Mouse (Mus musculus): ENCODE data around the gene Otop1.

DNA sequence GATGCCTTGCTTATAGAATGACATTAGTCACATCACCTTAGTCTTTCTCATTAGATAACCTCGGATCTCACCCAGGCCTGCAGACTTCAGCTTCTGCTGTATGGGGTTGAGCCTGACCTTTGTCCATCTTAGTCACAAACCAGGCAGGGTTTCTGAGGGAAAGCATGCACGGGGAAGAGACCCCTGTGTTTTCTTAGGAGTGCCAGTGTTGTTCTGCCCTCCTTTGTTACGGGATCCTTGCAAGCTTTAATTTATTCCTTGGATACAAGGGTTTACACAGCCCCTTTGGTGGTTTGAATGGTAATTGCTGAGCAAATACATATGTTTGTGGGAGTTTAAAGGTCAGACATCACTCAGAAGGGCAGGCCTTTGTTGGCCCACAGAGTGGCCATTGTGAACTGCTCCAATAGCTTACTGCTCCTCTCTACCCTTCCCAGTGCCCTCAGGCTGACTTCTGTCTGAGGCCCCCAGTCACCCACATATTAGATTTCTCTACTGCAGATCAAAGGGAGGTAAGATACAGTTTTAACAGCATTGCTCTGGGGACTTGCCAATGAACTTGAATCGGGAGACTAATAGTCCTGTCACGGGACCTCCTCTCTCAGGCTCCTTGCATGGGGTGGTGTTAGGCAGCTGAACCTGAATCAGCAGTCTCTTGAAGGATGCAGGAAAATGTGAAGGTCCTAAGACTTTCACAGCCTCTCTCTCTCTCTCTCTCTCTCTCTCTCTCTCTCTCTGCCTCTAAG lies 34.9 kb upstream of the Otop1 start:
- no peak for TF ChIP-seq CTCF (IDR thresholded peaks at IDR 0.05; ENCODE audit: borderline replicate concordance, insufficient read depth, low read depth, low read length)
- no peak for TF ChIP-seq POLR2A (IDR thresholded peaks at IDR 0.05; ENCODE audit: borderline replicate concordance, insufficient read depth, low read length)

Measured in cerebellum, adult 2 months (tissue).